Mouse (Mus musculus): ENCODE results near the gene Chn1.

Chn1 gene

DNA sequence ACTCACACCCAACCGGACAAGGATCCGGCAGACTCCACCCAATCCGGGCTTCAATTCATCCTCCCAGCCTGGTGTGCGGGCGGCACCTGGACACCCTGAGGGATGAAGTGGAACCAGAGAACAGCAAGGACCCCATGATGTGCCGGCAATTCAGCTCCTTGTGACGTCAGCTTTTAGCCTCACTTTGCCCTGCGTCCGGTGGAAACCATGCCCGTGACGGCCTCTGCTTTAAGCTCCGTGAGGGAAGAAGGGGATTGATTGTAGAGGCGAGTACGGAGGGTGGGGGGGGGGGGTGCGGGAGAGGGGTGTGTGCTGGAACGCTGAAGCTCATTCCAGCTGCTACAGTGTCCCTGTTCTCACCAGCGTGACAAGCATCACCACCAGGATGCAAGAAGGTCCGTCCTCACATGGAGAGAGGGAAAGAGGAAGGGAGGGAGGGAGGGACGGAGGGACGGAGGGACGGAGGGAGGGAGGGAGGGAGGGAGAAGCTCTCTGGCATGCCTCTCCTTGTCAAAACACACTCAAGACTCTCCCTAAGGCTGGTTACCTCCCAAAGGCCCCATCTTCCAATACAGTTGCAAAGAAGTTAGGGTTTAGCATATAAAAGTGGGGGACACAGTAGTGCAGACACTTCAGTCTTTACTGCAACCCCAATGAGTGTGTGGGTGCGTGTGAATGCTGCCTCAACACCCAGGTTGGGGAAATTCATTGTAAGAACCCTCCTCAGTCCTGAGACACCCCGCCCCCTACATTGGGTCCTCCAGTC is 214.1 kb downstream of the Chn1 start:
- in situ Hi-C loops (cut with MboI): loop anchor here (25.0 kb wide), 1 partner anchor 1101 kb away; the partner anchor contains the start of genes Evx2 and Hoxd13

All from mature B cell (primary cell).